Mouse (Mus musculus): ENCODE measurements around the gene Rtf2. TPM values are rescaled to one million over a fixed set of nuclear protein-coding genes. Genes with fewer than 3 reads are reported as not detected.

Gene Rtf2
- 10 to 100 TPM; 24.4 to 30.5 (median 27.4) TPM for total RNA-seq (2022)

DNA sequence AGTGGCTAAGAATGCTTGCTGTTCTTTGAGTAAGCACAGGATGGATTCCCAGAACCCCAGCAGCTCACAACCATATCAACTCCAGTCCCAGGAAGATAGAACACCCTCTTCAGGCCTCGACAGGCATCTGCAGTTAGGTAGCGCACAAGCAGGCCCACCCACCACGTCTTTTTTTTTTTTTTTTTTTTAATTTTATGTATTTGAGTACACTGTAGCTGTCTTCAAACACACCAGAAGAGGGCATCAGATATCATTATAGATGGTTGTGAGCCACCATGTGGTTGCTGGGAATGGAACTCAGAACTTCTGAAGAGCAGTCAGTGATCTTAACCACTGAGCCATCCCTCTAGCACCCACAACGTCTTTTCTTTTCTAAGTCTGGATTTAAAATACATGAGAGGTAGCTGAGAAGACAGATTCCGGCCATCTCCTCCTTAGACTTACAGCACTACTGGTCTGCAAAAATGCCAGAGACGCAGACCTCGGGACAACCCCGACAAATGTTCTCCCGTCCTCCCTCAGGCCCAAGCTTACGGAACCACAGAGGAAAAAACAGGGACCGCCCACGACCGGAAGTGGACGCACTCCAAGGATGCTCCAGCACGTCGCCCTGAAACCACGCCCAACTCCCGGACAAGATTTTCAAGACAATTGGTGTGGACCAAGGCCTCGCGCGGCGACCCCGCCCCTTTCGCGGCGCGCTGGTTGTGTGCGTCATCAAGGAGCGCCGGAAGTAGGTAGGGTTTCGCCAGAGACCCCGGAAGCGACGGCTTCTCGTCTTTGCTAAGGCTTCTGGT lies at the start of gene Rtf2:
Rtf2 (plus strand) TSS at position 714 of the 797 bp plus-strand sequence.
- DNase-seq (ENCODE audit: low spot score in 2 of 2), result peak; percentile 98 to 99

DNA sequence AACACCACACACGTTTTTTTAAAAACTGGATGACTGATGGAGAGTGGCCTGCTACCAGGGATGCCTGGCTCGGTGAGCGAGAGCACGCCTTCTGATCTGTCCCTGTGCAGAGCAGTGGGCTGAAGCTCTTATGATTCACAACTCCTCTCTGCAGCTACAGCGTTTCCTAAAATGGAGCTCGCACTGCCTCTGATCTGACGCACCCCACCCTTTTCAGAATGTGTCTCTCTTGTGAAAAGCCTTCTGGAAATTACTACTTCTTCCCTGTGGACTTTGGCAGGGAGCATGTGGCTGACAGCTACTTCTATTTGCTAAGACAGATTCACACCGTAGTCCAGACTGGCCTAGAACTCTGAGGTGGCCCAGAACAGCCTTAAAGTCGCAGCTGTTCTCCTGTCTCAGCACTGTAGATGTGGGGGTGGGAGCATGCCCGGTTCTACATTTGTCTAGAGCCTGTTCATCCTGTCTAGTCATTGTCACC lies 48.3 kb upstream of the Rtf2 start:
- DNase-seq (ENCODE audit: low spot score in 2 of 2), result no peak

DNA sequence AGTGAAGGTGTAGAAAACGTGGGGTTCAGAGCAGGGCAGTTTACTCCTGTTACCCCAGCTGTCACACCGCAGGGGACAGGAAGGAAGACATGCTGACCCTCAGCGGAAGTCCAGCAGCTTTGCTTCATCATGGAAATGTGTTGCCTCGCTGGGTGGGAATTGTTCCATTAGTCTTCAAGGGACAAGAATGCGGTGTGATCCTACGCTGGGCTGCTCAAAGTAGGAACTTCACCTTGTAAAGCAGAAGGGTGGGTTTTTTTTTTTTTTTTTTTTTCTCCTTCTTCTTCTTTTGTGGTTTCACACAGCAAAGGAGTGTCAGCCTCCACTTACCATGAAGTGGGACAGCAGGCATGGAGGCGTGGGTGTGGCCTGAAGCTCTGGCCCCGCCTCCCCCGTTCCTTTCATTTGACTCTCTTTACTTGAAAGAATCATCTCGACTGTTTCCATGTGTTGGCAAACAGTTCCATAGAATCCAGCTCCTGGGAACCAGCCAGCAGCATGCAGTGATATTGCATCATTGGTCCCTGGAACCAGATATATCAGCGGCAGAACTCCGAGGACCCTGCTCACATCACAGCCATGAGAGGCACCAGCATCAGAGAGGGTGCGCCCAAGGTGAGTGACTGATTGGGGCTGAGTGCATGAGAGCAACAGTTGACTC lies 46.8 kb upstream of the Rtf2 start, which contains the start of gene Cass4:
Cass4 (plus strand) TSS at position 404 of the 661 bp plus-strand sequence.
- peak in 1 of 2 experiments; percentile 11 for DNase-seq (ENCODE audit: low spot score in 2 of 2)

DNA sequence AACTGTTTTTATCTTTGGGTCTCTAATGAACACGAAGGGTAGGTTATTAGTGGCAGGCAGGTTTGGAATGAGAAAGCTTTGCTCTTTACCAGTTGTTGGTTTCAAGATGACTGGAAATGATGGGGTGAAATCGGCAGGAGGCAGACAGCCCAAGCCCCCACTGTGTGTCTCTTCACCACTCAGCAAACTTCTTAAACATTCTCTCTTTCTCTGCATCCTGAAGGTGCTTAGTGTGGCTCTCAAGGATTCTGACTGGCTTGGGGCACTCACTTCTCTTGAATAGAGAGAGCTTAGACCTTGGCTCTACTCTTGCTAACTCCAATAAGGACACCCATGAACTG lies 46.3 kb upstream of the Rtf2 start:
- DNase-seq (ENCODE audit: low spot score in 2 of 2), result no peak

DNA sequence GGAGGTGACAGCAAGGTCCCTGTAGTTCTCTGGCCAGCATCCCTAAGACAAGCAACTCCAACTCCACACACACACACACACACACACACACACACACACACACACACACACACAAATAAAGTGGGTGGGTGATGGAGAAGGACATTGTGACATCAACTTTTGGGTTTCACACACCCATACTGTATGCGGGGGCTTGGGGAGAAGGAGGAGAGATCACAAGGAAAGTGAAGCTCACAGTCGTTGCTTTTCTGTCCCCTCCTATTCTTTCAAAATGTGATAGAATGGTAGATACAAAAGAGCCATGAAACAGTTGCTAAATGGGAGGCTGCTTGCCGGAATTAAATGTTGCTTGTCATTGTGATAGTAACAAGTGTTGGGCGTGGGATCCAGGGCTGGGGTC lies 45.7 kb upstream of the Rtf2 start:
- DNase-seq (ENCODE audit: low spot score in 2 of 2), result no peak

DNA sequence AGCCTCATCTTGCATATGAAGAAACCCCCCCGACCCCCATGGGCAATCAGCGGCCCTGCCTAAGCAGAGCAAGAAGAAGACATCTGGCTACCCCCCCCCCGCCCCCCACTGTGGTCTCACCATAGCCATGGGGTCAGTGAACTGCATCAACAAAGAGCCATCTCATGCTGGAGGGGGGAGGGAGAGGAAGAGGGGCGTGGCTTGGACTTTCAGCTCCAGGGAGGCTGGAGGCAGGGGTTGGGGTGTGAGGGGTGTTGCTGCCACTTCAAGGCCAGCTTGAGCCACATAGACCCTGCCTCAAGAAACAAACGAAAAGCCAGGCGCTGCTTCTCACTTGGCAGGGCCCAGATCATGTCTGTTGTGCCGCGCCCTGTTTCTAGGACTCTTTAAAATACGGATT lies 44.4 kb upstream of the Rtf2 start:
- no peak for DNase-seq (ENCODE audit: low spot score in 2 of 2)

DNA sequence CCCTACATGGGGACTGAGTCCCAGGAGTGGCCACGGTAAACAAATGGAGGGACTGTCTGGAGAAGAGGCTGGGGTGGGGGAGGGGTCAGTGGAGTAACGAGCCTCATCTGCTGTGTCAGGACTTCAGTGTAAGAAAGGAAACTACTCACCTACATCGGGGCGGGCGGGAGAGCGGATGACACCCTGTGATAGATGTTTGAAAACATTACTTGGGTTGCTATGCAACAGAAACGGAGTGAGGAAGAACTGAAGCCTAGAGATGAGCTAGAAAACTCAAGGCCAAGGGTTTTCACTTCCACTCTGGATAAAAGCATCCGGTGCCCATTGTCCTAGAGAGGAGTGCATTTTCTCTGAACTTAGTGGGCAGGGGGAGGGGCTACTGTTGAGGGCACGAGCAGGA lies 40.5 kb upstream of the Rtf2 start:
- DNase-seq (ENCODE audit: low spot score in 2 of 2), result no peak

DNA sequence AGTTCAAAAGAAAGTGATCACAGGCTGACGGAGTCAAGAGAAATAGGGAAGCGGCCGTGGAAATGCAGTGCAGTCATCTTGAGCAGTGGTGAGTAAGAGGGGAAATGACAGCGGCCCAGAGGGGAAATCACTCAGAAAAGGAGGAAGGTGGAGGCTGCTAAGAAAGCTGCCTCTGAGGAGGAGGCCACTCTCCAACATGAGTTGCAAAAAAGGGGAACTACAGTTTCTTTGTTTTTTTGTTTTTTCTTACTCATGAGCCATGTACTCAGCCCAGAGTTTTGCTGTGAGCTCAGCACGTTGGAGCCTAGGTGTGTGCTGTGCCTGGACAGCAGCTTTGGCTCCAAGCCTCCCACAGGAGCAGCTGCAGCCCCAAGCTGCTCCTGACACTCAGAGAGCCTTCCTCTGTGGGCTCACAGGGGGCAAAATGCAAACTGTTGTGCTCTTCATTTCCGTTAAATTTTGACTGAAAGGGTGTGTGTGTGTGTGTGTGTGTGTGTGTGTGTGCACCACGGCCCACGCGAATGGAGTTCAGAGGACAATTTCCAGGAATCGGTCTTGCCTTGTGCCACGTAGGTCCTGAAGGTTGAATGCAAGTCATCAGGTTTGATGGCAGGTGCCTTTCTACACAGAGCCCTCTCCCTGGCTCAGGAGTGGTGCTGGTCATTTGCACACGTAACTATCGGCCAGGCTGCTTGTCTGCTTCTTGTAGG lies 39.1 kb upstream of the Rtf2 start:
- no peak for DNase-seq (ENCODE audit: low spot score in 2 of 2)

DNA sequence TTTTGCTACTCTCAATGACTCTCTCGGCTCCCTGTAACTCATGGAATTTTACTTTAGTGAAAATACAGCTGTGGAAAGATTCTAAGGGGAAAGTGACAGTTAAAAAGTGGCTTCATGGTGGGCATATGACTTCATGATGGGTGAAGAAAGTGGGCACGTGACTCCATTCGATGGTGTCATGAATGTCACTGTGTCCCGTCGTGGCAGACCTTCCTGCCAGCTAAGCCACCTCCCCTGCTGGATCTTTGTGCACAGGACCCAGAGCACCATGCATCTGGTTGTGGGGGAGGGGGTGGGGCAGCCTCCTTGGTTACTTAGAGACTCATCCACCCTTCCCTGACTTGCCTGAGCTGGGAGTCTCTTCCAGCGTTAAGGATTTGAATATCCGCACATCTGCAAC lies 36.1 kb upstream of the Rtf2 start:
- DNase-seq (ENCODE audit: low spot score in 2 of 2), result no peak

DNA sequence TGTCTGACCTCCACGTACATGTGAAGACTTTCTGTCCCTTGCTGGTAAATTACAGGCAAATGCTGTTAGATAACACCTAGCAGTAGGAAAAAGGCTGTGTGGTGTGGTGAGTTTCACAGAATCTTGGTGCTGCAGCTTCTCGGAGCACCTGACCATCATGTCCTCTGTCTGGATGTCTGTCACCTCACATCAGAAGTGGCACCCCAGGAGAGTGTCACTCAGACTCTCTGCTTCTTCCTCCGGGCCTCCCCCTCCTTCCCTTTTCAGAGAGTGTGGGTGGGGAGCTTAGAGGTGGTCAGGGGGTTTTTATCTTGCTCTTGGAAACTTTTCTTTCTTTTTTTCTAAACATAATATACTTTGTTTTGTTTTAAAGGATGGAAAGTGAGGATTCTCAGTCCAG lies 35.3 kb upstream of the Rtf2 start:
- DNase-seq (ENCODE audit: low spot score in 2 of 2), result no peak

DNA sequence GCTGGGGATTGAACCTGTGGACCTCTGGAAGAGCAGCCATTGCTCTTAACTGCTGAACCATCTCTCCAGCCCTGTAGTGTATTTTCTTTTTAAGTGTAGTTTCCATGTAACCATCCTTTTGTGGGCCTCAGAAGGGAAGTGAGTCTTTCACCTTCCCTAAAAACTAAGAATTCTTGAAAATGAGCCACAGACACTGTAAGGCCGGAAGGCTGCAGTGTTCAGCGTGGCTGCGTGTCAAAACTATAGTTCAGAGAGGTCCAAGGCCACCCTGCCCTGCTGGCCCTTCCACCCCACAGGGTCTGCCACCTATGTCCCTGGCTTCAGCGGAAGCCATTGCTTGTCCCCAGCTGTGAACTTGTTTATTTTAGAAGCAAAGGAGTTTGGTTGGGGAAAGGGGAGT lies 34.2 kb upstream of the Rtf2 start:
- DNase-seq (ENCODE audit: low spot score in 2 of 2), result no peak

DNA sequence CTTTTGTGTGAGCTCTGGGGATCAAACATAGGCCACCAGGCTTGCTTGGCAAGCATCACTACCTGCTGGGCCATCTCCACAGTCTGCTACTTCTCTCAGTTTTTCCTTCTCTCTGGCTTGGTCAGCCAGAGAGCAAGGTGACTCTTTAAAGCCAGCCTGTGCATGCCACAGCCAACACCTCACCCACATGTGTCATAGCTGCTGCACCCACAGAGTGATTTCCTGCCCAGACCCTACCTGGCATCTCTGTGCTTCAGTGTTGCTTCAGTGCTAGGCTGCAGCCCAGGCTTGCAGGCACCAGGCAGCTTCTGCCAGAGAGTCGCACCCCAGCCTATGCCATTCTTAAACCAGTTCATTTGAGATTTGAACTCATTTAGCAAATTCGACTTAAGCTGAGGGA lies 32.9 kb upstream of the Rtf2 start:
- DNase-seq (ENCODE audit: low spot score in 2 of 2), result no peak

DNA sequence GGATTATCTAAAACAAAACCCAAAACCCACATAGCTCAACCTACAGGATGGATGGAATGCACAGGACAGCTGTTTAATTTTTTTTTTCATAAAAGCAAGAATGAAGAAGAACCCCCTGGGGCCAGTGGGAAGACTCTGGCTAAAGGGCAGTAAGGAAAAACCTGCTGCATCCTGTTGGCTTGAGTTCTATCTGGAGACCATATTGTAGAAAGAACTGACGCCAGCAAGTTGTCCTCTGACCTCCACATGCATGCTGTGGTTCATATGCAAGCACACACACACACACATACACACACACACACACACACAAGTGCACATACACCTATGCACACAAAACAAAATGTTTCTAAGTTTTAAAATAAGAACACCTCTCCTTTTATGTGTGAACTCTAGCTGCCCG lies 29.7 kb upstream of the Rtf2 start:
- DNase-seq (ENCODE audit: low spot score in 2 of 2), result no peak

DNA sequence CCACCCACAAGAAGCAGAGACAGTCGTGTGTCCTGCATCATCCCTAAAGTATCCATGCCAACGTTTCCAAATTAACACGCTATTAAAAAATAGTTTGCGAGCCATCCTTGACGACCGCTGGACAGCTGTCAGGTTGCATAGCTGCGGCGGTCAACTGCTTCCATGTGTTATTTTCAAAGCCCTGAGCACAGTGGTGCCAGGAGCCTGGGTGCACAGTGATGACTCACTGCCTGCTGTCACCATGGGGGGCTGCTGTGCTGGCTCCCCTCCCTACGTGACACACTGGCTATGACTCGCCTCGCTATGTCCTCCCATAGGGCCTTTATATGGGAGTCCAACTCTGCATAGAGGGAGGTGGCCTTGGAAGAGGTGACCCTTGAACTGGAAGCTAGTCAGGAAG lies 29.3 kb upstream of the Rtf2 start:
- DNase-seq (ENCODE audit: low spot score in 2 of 2), result no peak

DNA sequence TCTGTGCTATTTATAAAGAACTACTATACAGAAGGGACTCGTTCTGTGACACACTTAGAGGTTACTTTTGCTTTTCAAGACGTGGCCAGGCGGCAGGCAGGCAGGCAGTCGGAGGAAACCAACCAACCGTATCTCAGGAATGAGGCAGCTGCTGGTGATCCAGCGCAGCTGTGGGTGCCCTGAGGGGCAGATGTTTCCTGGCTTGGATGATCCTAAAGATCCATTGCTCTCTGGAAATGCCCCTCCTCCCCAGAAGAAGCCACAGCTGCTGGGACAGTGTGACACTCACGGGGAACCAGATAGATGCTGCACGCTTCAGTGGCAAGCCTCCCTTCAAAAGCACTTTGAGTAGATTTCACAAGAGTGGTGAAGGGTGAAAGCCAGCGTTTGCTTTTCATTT lies 27.9 kb upstream of the Rtf2 start:
- DNase-seq (ENCODE audit: low spot score in 2 of 2), result no peak

DNA sequence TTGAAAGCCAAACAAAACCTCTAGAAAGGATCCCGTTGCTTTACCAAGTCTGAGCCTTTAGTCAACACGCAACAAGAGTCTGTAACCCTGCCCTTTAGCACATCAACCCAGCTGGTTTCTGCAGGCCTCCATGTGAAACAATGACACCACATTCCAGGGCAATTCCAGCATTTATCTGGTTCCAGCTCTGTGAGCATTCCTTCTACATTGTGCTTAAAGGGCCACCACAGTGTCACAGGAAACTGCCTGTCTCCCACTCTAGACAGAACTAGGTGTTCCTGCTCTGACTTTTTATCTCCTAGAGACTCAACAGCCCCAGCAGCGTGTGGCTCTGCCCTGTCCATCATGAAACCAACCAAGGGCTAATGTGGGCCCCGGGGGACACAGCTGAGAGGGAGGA lies 27.1 kb upstream of the Rtf2 start:
- no peak for DNase-seq (ENCODE audit: low spot score in 2 of 2)

DNA sequence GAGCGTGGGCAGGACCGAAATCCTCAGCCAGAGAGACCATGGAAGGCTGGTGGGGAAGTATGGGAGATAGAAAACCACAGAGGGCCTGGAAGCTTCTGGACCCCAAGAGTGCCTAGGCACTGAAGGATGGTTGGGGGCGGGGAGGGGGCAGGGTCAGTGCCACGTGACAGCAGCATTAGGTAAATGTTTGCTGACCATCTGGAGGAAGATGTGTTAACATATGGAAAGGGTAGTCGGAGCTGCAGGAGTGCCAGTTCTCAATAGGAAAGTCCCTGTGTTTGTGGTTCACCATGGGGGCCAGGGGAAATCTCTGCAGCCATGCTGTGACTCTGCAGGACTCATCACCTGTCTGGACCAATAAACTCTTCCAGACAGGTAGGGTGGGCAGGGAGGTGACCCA lies 26.5 kb upstream of the Rtf2 start:
- DNase-seq (ENCODE audit: low spot score in 2 of 2), result no peak

DNA sequence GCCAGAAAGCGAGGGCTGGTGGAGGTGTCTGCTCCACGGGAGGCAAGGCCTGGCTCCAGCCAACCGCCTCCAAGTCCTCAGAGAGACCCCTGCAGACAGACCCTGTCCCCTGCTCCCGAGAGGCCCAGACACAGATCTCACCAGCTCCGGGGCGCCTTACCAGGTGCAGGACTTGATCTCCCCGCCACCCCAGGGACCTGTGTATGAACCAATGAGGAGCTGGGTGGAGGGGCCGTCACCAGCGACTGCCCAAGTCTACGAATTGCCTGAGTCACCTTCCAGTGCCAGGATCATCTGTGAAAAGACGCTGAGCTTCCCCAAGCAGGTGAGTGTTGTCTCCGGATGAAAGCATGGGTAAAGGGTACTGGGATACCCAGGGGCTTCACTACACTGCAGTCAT lies 24.1 kb upstream of the Rtf2 start:
- no peak for DNase-seq (ENCODE audit: low spot score in 2 of 2)

DNA sequence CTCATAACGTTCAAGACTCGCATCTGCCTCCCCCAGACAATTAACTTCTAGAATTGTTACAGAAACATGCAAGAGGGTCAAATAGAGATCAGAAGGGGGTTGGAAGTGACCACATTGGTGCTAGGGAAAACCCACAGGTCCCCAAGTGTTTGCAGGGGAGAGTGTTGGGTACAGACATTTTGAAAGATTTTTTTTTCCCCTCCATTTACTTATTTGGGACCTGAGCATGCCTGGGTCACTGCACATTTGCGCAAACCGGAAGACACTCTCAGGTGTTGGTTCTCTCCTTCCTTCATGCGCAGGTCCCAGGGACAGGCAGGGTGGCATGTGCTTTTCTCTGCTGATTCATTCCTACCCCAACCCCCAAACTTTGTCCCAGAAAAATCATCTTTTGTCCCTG lies 23.5 kb upstream of the Rtf2 start:
- DNase-seq (ENCODE audit: low spot score in 2 of 2), result no peak

DNA sequence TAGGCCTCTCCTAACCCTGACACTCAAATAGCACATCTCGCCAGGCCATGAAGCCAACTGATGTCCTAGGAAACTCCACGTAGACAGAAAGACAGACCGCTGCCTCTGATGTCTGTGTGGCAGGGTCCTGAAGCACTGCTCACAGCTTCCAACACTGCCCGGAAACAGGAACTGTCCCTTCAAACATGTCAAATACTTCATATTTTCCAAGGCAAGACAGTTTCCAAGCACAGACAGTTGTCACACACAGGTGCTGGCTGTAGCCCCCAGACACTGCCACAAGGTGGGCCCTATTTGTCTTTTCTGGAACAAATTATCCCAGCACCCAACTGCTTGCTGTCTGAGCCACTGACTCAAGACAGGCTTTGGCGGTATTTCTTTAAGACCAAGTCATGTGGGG lies 22.1 kb upstream of the Rtf2 start:
- DNase-seq (ENCODE audit: low spot score in 2 of 2), result no peak

DNA sequence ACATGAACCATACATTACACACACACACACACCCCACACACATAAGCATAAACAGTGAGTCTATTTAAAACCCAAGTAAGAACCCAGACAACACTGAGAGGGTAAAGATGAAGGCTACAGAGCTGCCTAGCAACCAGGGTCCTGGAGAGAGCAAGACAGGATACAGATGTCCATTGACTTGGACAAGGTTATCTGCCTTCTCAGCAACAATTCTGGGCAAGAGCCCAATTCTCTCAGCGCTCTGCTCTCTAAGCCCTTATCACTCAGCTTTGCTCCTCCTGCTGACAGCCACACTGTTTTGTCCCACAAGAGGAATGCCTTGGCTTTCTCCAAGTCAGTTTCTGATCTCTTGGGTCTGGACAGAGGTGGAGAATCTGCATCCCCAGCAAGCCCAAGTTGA lies 9.7 kb upstream of the Rtf2 start:
- DNase-seq (ENCODE audit: low spot score in 2 of 2), result no peak

DNA sequence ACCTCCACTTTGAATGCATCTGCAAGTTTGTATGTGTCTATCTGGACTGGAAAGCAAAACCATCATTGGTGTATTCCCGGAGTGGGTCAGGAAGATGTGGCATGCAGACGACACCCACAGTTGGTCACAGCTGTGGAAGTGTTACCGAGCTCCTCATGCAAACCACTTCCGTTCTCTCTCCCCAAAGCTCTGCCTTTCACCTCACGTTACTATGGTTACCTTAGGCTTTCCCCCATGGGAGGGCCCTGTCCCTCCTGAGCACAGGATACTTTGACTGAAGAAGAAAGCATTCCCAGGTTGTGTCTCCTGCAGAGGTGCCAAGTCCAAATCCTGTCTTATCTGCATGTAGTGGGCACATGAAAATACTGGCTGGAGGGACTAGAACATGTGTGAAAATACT lies 6.6 kb upstream of the Rtf2 start:
- DNase-seq (ENCODE audit: low spot score in 2 of 2), result no peak

Measured in gastrocnemius, adult 8-10 months (tissue).